Mouse (Mus musculus): ENCODE measurements around the gene Srsf4. TPM values are rescaled to one million over a fixed set of nuclear protein-coding genes. Genes with fewer than 3 reads are reported as not detected.

Srsf4 gene
- polyA plus RNA-seq, 1 experiment from 2014 or later, result 131 TPM

DNA sequence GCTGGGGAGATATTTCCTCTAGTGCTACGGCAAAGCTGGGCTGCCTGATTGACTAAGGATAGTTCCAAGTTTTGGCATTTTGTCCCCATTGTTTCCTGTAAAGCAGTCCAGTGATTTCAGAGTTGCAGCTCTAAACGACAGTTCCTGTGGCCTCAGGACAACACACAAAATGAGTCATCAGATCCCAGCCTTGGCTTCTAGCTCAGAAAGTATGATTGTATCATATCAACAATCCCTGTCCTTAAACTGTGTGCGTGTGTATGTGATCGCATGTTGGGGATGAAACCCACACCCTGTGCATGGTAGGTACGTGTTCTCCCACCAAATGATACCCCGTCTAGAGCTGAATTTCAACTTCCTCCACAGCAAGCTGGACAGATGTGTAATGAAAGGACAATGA, 55.7 kb downstream of the Srsf4 start:
- ATAC-seq (ENCODE audit: insufficient read depth), result no peak
- H3K4me2 ChIP-seq, result no peak overlapping the region
- H3K9ac ChIP-seq, result no peak overlapping the region
- TF ChIP-seq CTCF (IDR thresholded peaks at IDR 0.05; ENCODE audit: low read depth), result no peak
- peaks cover 76% of the 10 kb centered on the region for H3K36me3 ChIP-seq (ENCODE audit: insufficient read depth)
- 83% methylated on average over 6 of the region's 6 CpGs for WGBS
- no peaks in the 10 kb centered on the region for H3K27me3 ChIP-seq (ENCODE audit: insufficient read depth, low read length)
- H3K9me3 ChIP-seq (ENCODE audit: low read depth, low read length), result no peaks in the 10 kb centered on the region
- no peak for DNase-seq
- no peak overlapping the region for H3K27ac ChIP-seq (ENCODE audit: low read depth)
- no peak overlapping the region for H3K4me3 ChIP-seq (ENCODE audit: low read depth, low read length)
- H3K4me1 ChIP-seq (ENCODE audit: insufficient read depth), result no peaks in the 10 kb centered on the region

DNA sequence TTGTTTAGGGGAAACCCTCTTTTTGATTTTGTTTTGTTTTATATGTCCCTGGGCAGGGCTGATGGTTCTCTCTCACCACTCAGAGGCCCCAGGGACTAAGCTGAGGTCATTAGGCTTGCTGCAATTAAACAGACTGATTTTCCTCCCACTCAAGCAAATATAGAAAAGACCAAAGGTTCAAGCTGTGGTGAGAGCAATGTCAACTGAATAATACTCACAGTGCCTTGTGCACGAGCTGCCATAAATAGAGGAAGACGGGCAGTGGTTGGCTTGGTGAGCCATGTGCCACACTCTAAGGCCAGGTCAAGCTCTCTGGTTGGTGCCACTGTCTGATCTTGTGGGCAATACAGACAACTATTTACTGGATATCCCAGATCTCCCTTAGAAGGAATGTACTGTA, 66.0 kb downstream of the Srsf4 start:
- Histone ChIP-seq H3K36me3 (ENCODE audit: insufficient read depth) (peaks cover 27% of the 10 kb centered on the region; the same call in 1 of the 2 replicates), H3K9me3 (ENCODE audit: low read depth, low read length) (no peaks in the 10 kb centered on the region), H3K4me1 (ENCODE audit: insufficient read depth) (no peaks in the 10 kb centered on the region), H3K27ac (ENCODE audit: low read depth) (no peak overlapping the region), H3K4me3 (ENCODE audit: low read depth, low read length) (no peak overlapping the region), H3K9ac (no peak overlapping the region), H3K27me3 (ENCODE audit: insufficient read depth, low read length) (no peaks in the 10 kb centered on the region), H3K4me2 (no peak overlapping the region)
- no peak for TF ChIP-seq CTCF (IDR thresholded peaks at IDR 0.05; ENCODE audit: low read depth)
- ATAC-seq (ENCODE audit: insufficient read depth) (no peak), DNase-seq (no peak)
- WGBS, result 81% methylated on average over 2 of the region's 2 CpGs

DNA sequence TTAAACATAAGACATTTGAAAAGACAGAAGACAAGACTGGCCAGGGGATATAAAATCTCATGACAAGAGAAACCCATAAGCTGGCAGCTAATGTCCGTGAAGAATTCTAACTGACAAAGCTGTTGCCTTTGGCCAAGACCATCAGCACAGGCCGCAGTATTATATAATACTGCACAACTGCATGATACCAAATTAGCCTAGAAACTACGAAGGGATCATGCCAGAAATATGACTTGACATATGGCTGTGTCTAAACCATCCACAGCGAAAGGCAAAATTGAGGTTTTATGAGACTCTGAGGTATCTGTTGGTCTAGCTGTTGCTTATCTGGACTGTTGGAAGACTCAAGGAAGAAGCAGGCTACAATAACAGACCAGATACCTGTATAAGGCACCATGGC, 67.4 kb downstream of the Srsf4 start:
- ATAC-seq (ENCODE audit: insufficient read depth), result no peak
- H3K36me3 ChIP-seq (ENCODE audit: insufficient read depth), result peaks cover 17% of the 10 kb centered on the region; the same call in 1 of the 2 replicates
- H3K4me1 ChIP-seq (ENCODE audit: insufficient read depth), result no peaks in the 10 kb centered on the region
- no peak overlapping the region for H3K9ac ChIP-seq
- no peaks in the 10 kb centered on the region for H3K9me3 ChIP-seq (ENCODE audit: low read depth, low read length)
- no peak for TF ChIP-seq CTCF (IDR thresholded peaks at IDR 0.05; ENCODE audit: low read depth)
- no peak overlapping the region for H3K27ac ChIP-seq (ENCODE audit: low read depth)
- DNase-seq, result no peak
- WGBS, result 90% methylated on average over 4 of the region's 4 CpGs
- H3K4me3 ChIP-seq (ENCODE audit: low read depth, low read length), result no peak overlapping the region
- no peaks in the 10 kb centered on the region for H3K27me3 ChIP-seq (ENCODE audit: insufficient read depth, low read length)
- no peak overlapping the region for H3K4me2 ChIP-seq

DNA sequence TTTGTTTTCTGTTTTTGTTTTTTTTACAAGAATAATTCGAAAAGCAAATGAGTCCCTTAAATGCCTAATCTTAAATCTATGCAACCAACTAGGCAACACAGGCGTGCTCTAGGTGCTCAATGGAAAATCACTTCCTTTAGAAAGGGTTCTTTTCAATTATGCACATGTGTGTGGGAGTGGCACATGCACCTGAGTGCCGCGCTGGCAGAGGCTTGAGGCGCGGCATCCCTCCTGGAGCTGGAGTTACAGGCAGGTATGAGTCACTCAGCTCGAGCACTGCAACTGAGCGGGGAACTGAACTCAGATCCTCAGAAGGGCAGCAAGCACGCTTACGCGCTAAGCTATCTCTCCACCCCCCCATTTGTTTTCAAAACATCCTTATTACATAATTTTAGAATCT, 74.4 kb downstream of the Srsf4 start:
- Histone ChIP-seq H3K4me2 (no peak overlapping the region), H3K27me3 (ENCODE audit: insufficient read depth, low read length) (no peaks in the 10 kb centered on the region), H3K9ac (no peak overlapping the region), H3K4me3 (ENCODE audit: low read depth, low read length) (no peak overlapping the region), H3K27ac (ENCODE audit: low read depth) (no peak overlapping the region), H3K9me3 (ENCODE audit: low read depth, low read length) (no peaks in the 10 kb centered on the region), H3K4me1 (ENCODE audit: insufficient read depth) (no peaks in the 10 kb centered on the region), H3K36me3 (ENCODE audit: insufficient read depth) (peaks cover 18% of the 10 kb centered on the region; the same call in 1 of the 2 replicates)
- DNase-seq (no peak), ATAC-seq (ENCODE audit: insufficient read depth) (no peak)
- TF ChIP-seq CTCF (IDR thresholded peaks at IDR 0.05; ENCODE audit: low read depth), result no peak
- WGBS, result 90% methylated on average over 11 of the region's 11 CpGs

DNA sequence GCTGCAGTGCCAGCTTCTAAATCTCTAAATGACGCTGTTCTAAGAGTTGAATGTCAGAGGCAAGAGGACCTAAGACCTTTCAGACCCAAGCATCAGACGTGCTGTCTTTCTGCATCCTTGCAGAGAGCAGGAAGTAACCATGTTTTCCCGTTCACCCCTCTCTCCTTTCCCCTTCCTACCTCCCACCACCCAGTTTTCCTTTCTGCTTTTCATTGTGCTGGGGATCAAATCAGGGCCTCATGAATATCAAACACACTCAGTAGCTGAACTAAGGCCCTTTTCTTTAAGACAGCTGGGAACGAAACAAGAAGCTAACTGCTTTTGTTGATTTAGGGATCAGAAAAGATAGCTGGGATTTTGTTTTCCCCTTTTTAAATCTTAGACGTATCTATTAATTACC, 76.5 kb downstream of the Srsf4 start:
- DNase-seq, result no peak
- Histone ChIP-seq H3K27me3 (ENCODE audit: insufficient read depth, low read length) (no peaks in the 10 kb centered on the region), H3K36me3 (ENCODE audit: insufficient read depth) (peaks cover 24% of the 10 kb centered on the region; the same call in 1 of the 2 replicates), H3K4me3 (ENCODE audit: low read depth, low read length) (no peak overlapping the region), H3K27ac (ENCODE audit: low read depth) (no peak overlapping the region), H3K9ac (no peak overlapping the region), H3K4me1 (ENCODE audit: insufficient read depth) (no peaks in the 10 kb centered on the region), H3K4me2 (no peak overlapping the region), H3K9me3 (ENCODE audit: low read depth, low read length) (no peaks in the 10 kb centered on the region)
- TF ChIP-seq CTCF (IDR thresholded peaks at IDR 0.05; ENCODE audit: low read depth), result no peak
- no peak for ATAC-seq (ENCODE audit: insufficient read depth)
- 33% methylated on average over 5 of the region's 5 CpGs for WGBS

DNA sequence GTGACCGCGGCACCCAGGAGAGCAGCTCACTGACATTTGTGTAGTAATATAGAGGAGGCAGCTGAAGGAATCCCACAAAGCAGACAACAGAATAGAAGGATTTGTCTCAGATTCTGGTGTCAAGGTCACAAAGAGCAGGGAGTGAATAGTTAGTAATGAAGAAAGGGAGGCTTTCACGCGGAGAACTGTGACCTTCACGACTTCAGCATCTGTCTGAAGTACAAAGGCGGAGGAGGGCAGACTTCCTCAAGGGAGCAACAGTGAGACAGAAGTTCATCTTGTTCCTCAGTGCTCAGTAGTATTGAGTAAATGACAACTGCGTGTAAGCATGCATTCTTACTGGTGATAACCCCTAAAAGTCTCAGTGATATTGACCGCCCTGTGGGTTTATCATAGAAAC, 77.2 kb downstream of the Srsf4 start:
- DNase-seq (no peak), ATAC-seq (ENCODE audit: insufficient read depth) (no peak)
- Histone ChIP-seq H3K4me3 (ENCODE audit: low read depth, low read length) (no peak overlapping the region), H3K9me3 (ENCODE audit: low read depth, low read length) (no peaks in the 10 kb centered on the region), H3K36me3 (ENCODE audit: insufficient read depth) (peaks cover 30% of the 10 kb centered on the region; the same call in 1 of the 2 replicates), H3K4me2 (no peak overlapping the region), H3K4me1 (ENCODE audit: insufficient read depth) (no peaks in the 10 kb centered on the region), H3K27me3 (ENCODE audit: insufficient read depth, low read length) (no peaks in the 10 kb centered on the region), H3K27ac (ENCODE audit: low read depth) (no peak overlapping the region), H3K9ac (no peak overlapping the region)
- TF ChIP-seq CTCF (IDR thresholded peaks at IDR 0.05; ENCODE audit: low read depth), result no peak
- WGBS, result 69% methylated on average over 8 of the region's 8 CpGs

Other genes with a start within 250 kb of the Srsf4 start
- gene Ptpru, start 35.3 kb upstream of the Srsf4 start, polyA plus RNA-seq (2014; fragmentation: Nextera tagmentation; extraction: Ambion mirVana), result 11.9 and 12.4 TPM in 2 replicates
- 42.6 and 46.5 TPM in 2 replicates for gene Mecr, start 30.1 kb upstream of the Srsf4 start, polyA plus RNA-seq (2014; fragmentation: Nextera tagmentation; extraction: Ambion mirVana)
- 2.6 and 3.1 TPM in 2 replicates for gene Tmem200b, start 48.2 kb downstream of the Srsf4 start, polyA plus RNA-seq (2014; fragmentation: Nextera tagmentation; extraction: Ambion mirVana)
- gene Gm10300, start 201.1 kb downstream of the Srsf4 start, polyA plus RNA-seq (2014; fragmentation: Nextera tagmentation; extraction: Ambion mirVana), result 0.08 and 0.11 TPM in 2 replicates
- 79.1 and 86.3 TPM in 2 replicates for gene Epb41, start 201.7 kb downstream of the Srsf4 start, polyA plus RNA-seq (2014; fragmentation: Nextera tagmentation; extraction: Ambion mirVana)

All from lung, embryonic 14.5 days (tissue).